20 mouse cellular contexts compared by ENCODE assay signal in genomic region chr2:162332066-162332683, GRCm38 (mm10).
DNase-seq lines count a peak whose midpoint lies in the region; ATAC-seq lines count a peak whose summit lies in the region.
"Had no signal": no experiment of that assay in that cellular context is flagged by ENCODE, and none has a peak within 500 bp of the region (broad histone marks: within the 10 kb centered on the region; RNA-seq: fewer than 3 reads in every experiment).

No protein-coding gene starts in this region.

- no peak overlapping the region for H3K27ac ChIP-seq in forebrain, embryonic 12.5 days
- no peak overlapping the region for H3K27ac ChIP-seq in forebrain, embryonic 15.5 days (replicated peaks)
- H3K27ac ChIP-seq in hindbrain, embryonic 13.5 days: 0 out of 2 replicates have a peak overlapping the region, but pooled peaks have one; percentile 5
- H3K27ac ChIP-seq in hindbrain, embryonic 16.5 days (ENCODE audit: low read depth, low read length): no peak overlapping the region
- H3K27ac ChIP-seq in midbrain, embryonic 13.5 days: no peak overlapping the region
- H3K27ac ChIP-seq in midbrain, embryonic 10.5 days (replicated peaks): no peak overlapping the region
- H3K27ac ChIP-seq: embryonic facial prominence, embryonic 13.5 days; heart, adult 2 months; hindbrain, embryonic 10.5 days; intestine, embryonic 15.5 days had no signal

- H3K9me3 ChIP-seq in forebrain, embryonic 12.5 days: no peaks in the 10 kb centered on the region
- no peaks in the 10 kb centered on the region for H3K9me3 ChIP-seq in forebrain, embryonic 15.5 days
- H3K9me3 ChIP-seq in hindbrain, embryonic 13.5 days: no peaks in the 10 kb centered on the region
- no peaks in the 10 kb centered on the region for H3K9me3 ChIP-seq in hindbrain, embryonic 16.5 days (ENCODE audit: control insufficient read depth, low read length)
- H3K9me3 ChIP-seq in midbrain, embryonic 13.5 days: no peaks in the 10 kb centered on the region
- H3K9me3 ChIP-seq in midbrain, embryonic 10.5 days (replicated peaks): no peaks in the 10 kb centered on the region
- H3K9me3 ChIP-seq: embryonic facial prominence, embryonic 13.5 days; heart, embryonic 12.5 days; hindbrain, embryonic 10.5 days; intestine, embryonic 15.5 days had no signal

- no peak for DNase-seq in midbrain, embryonic 10.5 days (ENCODE audit: low spot score)
- DNase-seq: adrenal gland, postnatal 14 days; cerebellum, adult 18-20 months; cerebellum, adult 9-11 months; cerebellum, postnatal 36 days; gastrocnemius, postnatal 10 days; heart, adult 2 months had no signal

- peaks cover 14% of the 10 kb centered on the region; the same call in 1 of the 2 replicates for H3K4me1 ChIP-seq in forebrain, embryonic 12.5 days
- peaks cover 4% of the 10 kb centered on the region; the same call in 1 of the 2 replicates for H3K4me1 ChIP-seq in forebrain, embryonic 15.5 days
- H3K4me1 ChIP-seq in hindbrain, embryonic 13.5 days (replicated peaks): peaks cover 16% of the 10 kb centered on the region
- H3K4me1 ChIP-seq in hindbrain, embryonic 16.5 days (ENCODE audit: control insufficient read depth, insufficient read depth, low read depth, low read length): no peaks in the 10 kb centered on the region; the same call in 1 of the 2 replicates
- peaks cover 17% of the 10 kb centered on the region for H3K4me1 ChIP-seq in midbrain, embryonic 13.5 days (replicated peaks)
- peaks cover 26% of the 10 kb centered on the region for H3K4me1 ChIP-seq in midbrain, embryonic 10.5 days
- H3K4me1 ChIP-seq: embryonic facial prominence, embryonic 13.5 days; heart, embryonic 12.5 days; intestine, embryonic 15.5 days had no signal

- 18% methylated on average over 5 of the region's 5 CpGs for WGBS in forebrain, embryonic 12.5 days
- 6% methylated on average over 5 of the region's 5 CpGs for WGBS in forebrain, embryonic 15.5 days
- 37% methylated on average over 5 of the region's 5 CpGs for WGBS in hindbrain, embryonic 13.5 days
- 31% methylated on average over 5 of the region's 5 CpGs for WGBS in hindbrain, embryonic 16.5 days
- WGBS in midbrain, embryonic 13.5 days: 27% methylated on average over 5 of the region's 5 CpGs
- WGBS in midbrain, embryonic 10.5 days: 62% methylated on average over 5 of the region's 5 CpGs

- ATAC-seq in forebrain, embryonic 12.5 days (ENCODE audit: low FRiP score): peak; percentile 61; the same call in 1 of the 2 replicates
- no peak for ATAC-seq in forebrain, embryonic 15.5 days (replicated peaks)
- no peak for ATAC-seq in hindbrain, embryonic 13.5 days (ENCODE audit: low FRiP score)
- ATAC-seq in hindbrain, embryonic 16.5 days: no peak
- ATAC-seq in midbrain, embryonic 13.5 days: 0 out of 2 replicates have a peak, but pooled peaks have one; percentile 27
- no peak for ATAC-seq in CD4-positive, CD25-positive, alpha-beta regulatory T cell, adult 4 months
- ATAC-seq: activated CD4-positive, CD25-positive, alpha-beta regulatory T cell, adult 4 months; intestine, embryonic 15.5 days; Patski had no signal

- H3K4me3 ChIP-seq in forebrain, embryonic 12.5 days (replicated peaks): no peak overlapping the region
- no peak overlapping the region for H3K4me3 ChIP-seq in forebrain, embryonic 15.5 days
- no peak overlapping the region for H3K4me3 ChIP-seq in hindbrain, embryonic 13.5 days
- H3K4me3 ChIP-seq in hindbrain, embryonic 16.5 days (ENCODE audit: low read length): no peak overlapping the region
- no peak overlapping the region for H3K4me3 ChIP-seq in midbrain, embryonic 13.5 days (replicated peaks)
- H3K4me3 ChIP-seq in midbrain, embryonic 10.5 days: no peak overlapping the region
- H3K4me3 ChIP-seq: embryonic facial prominence, embryonic 13.5 days; heart, adult 2 months; heart, embryonic 12.5 days; hindbrain, embryonic 10.5 days; intestine, embryonic 15.5 days had no signal

- no peak overlapping the region for H3K4me2 ChIP-seq in forebrain, embryonic 12.5 days
- no peak overlapping the region for H3K4me2 ChIP-seq in forebrain, embryonic 15.5 days (replicated peaks)
- H3K4me2 ChIP-seq in hindbrain, embryonic 13.5 days: no peak overlapping the region
- no peak overlapping the region for H3K4me2 ChIP-seq in hindbrain, embryonic 16.5 days (ENCODE audit: low read length)
- H3K4me2 ChIP-seq in midbrain, embryonic 13.5 days (replicated peaks): no peak overlapping the region
- H3K4me2 ChIP-seq: embryonic facial prominence, embryonic 13.5 days; heart, embryonic 12.5 days; intestine, embryonic 15.5 days had no signal

- no peaks in the 10 kb centered on the region for H3K36me3 ChIP-seq in forebrain, embryonic 12.5 days (replicated peaks)
- no peaks in the 10 kb centered on the region for H3K36me3 ChIP-seq in forebrain, embryonic 15.5 days
- H3K36me3 ChIP-seq in hindbrain, embryonic 13.5 days: no peaks in the 10 kb centered on the region
- H3K36me3 ChIP-seq in hindbrain, embryonic 16.5 days (ENCODE audit: control insufficient read depth, insufficient read depth, low read length): no peaks in the 10 kb centered on the region
- no peaks in the 10 kb centered on the region for H3K36me3 ChIP-seq in midbrain, embryonic 13.5 days
- no peaks in the 10 kb centered on the region for H3K36me3 ChIP-seq in midbrain, embryonic 10.5 days
- H3K36me3 ChIP-seq: embryonic facial prominence, embryonic 13.5 days; heart, embryonic 12.5 days; hindbrain, embryonic 10.5 days; intestine, embryonic 15.5 days had no signal

- no peak overlapping the region for H3K9ac ChIP-seq in forebrain, embryonic 12.5 days
- H3K9ac ChIP-seq in forebrain, embryonic 15.5 days (replicated peaks): no peak overlapping the region
- no peak overlapping the region for H3K9ac ChIP-seq in hindbrain, embryonic 13.5 days
- H3K9ac ChIP-seq in hindbrain, embryonic 16.5 days (ENCODE audit: low read depth, low read length): no peak overlapping the region
- no peak overlapping the region for H3K9ac ChIP-seq in midbrain, embryonic 13.5 days (replicated peaks)
- H3K9ac ChIP-seq: embryonic facial prominence, embryonic 13.5 days; heart, embryonic 12.5 days; intestine, embryonic 15.5 days had no signal

- peaks cover 40% of the 10 kb centered on the region for H3K27me3 ChIP-seq in forebrain, embryonic 12.5 days
- 0 out of 2 replicates have a peak, but pooled peaks cover 4% of the 10 kb centered on the region for H3K27me3 ChIP-seq in forebrain, embryonic 15.5 days
- H3K27me3 ChIP-seq in hindbrain, embryonic 13.5 days: no peaks in the 10 kb centered on the region
- no peaks in the 10 kb centered on the region for H3K27me3 ChIP-seq in hindbrain, embryonic 16.5 days (replicated peaks; ENCODE audit: control insufficient read depth, insufficient read depth, low read length)
- H3K27me3 ChIP-seq in midbrain, embryonic 13.5 days: no peaks in the 10 kb centered on the region
- H3K27me3 ChIP-seq in midbrain, embryonic 10.5 days (ENCODE audit: low read depth, poor library complexity, severe bottlenecking): no peaks in the 10 kb centered on the region
- H3K27me3 ChIP-seq: CH12.LX; embryonic facial prominence, embryonic 13.5 days; heart, embryonic 12.5 days; intestine, embryonic 15.5 days; Patski had no signal

Comparison
In these comparisons a context has a peak if more than half of its experiments do, and no peak if none do; other contexts are left out.
1. ATAC-seq: peak in forebrain, embryonic 12.5 days (single experiment) and midbrain, embryonic 13.5 days (single experiment); none in forebrain, embryonic 15.5 days (single experiment), hindbrain, embryonic 13.5 days (single experiment), hindbrain, embryonic 16.5 days (single experiment) and CD4-positive, CD25-positive, alpha-beta regulatory T cell, adult 4 months (single experiment).